Mouse (Mus musculus) neural tube, embryonic 11.5 days (tissue): ENCODE measurements at regions not wholly inside any gene's neighbourhood (a gene's known extent, or its start where the extent isn't known, plus 50 kb on each side); places are given as distances from the start of the nearest gene placed in this dataset.

ENCODE experiments used
- ATAC-seq: fragments of 200-750 bp; cut with Nextera tagmentation; 2 replicates; pipeline ENCODE4 v1.8.0; 2017; ENCODE audit warnings: moderate number of reproducible peaks, mild to moderate bottlenecking, moderate TSS enrichment, moderate library complexity; ENCODE audit not compliant: insufficient read depth, low FRiP score, low TSS enrichment
- DNase-seq: peaks from one replicate; pipeline ENCODE4 v3.0.0-alpha.2; 2015; ENCODE audit warnings: low spot score
- H3K27ac ChIP-seq: fragments of 300-500 bp; sonication (generic); 2 replicates; pipeline ENCODE4 v1.5.1; 2014; ENCODE audit warnings: low read depth, mild to moderate bottlenecking, low read length
- H3K27me3 ChIP-seq: fragments of 300-500 bp; sonication (generic); 2 replicates; pipeline ENCODE4 v1.6.1; 2014; ENCODE audit warnings: mild to moderate bottlenecking, low read length, mixed read lengths; ENCODE audit not compliant: control insufficient read depth, insufficient read depth
- H3K36me3 ChIP-seq: fragments of 300-500 bp; sonication (generic); 2 replicates; pipeline ENCODE4 v1.6.1; 2014; ENCODE audit warnings: mild to moderate bottlenecking, low read length, moderate library complexity, mixed read lengths; ENCODE audit not compliant: control insufficient read depth, insufficient read depth
- H3K4me1 ChIP-seq: fragments of 300-500 bp; sonication (generic); 2 replicates; pipeline ENCODE4 v1.6.1; 2014; ENCODE audit warnings: low read length, mixed read lengths; ENCODE audit not compliant: control insufficient read depth, insufficient read depth
- H3K4me2 ChIP-seq: fragments of 300-500 bp; sonication (generic); 2 replicates; pipeline ENCODE4 v1.6.1; 2014; ENCODE audit warnings: low read depth, mild to moderate bottlenecking, moderate library complexity
- H3K4me3 ChIP-seq: fragments of 300-500 bp; sonication (generic); 2 replicates; pipeline ENCODE4 v1.5.1; 2014; ENCODE audit warnings: low read depth, low read length
- H3K9ac ChIP-seq: fragments of 300-500 bp; sonication (generic); 2 replicates; pipeline ENCODE4 v1.6.1; 2014; ENCODE audit warnings: mild to moderate bottlenecking, low read length
- H3K9me3 ChIP-seq: fragments of 300-500 bp; sonication (generic); 2 replicates; pipeline ENCODE4 v1.6.1; 2016; ENCODE audit warnings: low read length; ENCODE audit not compliant: control insufficient read depth
- WGBS: fragments of 180-500 bp; shearing (Covaris S2); extraction: QIAGEN DNeasy Blood & Tissue Kit; methylation state at CpG from one replicate; pipeline ENCODE4 v1.1.7; 2014; 5-methylcytosine and 5-hydroxymethylcytosine counted together

GRCm38 (mm10) chr16:57863206-57863860 is 108.8 kb upstream of the Col8a1 start:
- ATAC-seq, result no peak
- no peak overlapping the region for H3K9ac ChIP-seq
- no peaks in the 10 kb centered on the region for H3K27me3 ChIP-seq
- H3K36me3 ChIP-seq, result no peaks in the 10 kb centered on the region
- H3K9me3 ChIP-seq, result no peaks in the 10 kb centered on the region
- H3K4me1 ChIP-seq, result peaks cover 5% of the 10 kb centered on the region
- no peak overlapping the region for H3K4me2 ChIP-seq
- 72% methylated on average over 9 of the region's 9 CpGs for WGBS
- peak; percentile 12 for DNase-seq
- H3K4me3 ChIP-seq, result no peak overlapping the region
- H3K27ac ChIP-seq, result no peak overlapping the region

- 93% methylated on average over 4 of the region's 4 CpGs for WGBS
- Histone ChIP-seq H3K27ac (no peak overlapping the region), H3K4me2 (no peak overlapping the region), H3K27me3 (no peaks in the 10 kb centered on the region), H3K9me3 (no peaks in the 10 kb centered on the region), H3K9ac (no peak overlapping the region), H3K4me3 (no peak overlapping the region), H3K4me1 (no peaks in the 10 kb centered on the region), H3K36me3 (no peaks in the 10 kb centered on the region)
- DNase-seq (no peak), ATAC-seq (no peak)
These were observed 122.3 kb upstream of the Col8a1 start for GRCm38 (mm10) chr16:57876857-57877256.

GRCm38 (mm10) chr16:57881575-57882094 is 127.1 kb upstream of the Col8a1 start:
- no peaks in the 10 kb centered on the region for H3K9me3 ChIP-seq
- no peak overlapping the region for H3K4me2 ChIP-seq
- no peak overlapping the region for H3K9ac ChIP-seq
- H3K36me3 ChIP-seq, result no peaks in the 10 kb centered on the region
- no peak overlapping the region for H3K4me3 ChIP-seq
- no peak overlapping the region for H3K27ac ChIP-seq
- no peaks in the 10 kb centered on the region for H3K4me1 ChIP-seq
- DNase-seq, result no peak
- no peak for ATAC-seq
- H3K27me3 ChIP-seq, result no peaks in the 10 kb centered on the region
- WGBS, result 60% methylated on average over 8 of the region's 8 CpGs

DNA sequence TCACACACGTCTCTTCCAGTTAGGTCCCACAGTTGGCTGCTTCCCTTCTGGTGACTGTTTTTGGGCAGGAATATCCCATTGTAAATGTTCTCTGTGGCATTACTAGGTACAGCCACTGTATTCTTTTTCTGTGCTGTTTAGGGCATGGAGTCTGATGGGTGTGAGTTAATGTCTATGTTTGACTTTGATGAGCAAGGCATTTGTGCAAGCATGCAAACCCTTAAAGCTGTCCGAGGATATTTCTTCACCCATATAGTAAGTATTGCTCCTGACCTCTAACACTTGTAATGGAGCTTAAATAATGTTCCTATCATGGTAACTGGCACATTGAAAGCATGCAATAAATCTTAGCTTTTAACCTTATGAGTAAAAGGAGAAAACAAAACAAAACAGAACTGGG is 133.6 kb upstream of the Col8a1 start:
- Histone ChIP-seq H3K4me1 (no peaks in the 10 kb centered on the region), H3K27me3 (no peaks in the 10 kb centered on the region), H3K4me2 (no peak overlapping the region), H3K4me3 (no peak overlapping the region), H3K9me3 (no peaks in the 10 kb centered on the region), H3K9ac (no peak overlapping the region), H3K27ac (no peak overlapping the region), H3K36me3 (no peaks in the 10 kb centered on the region)
- WGBS, result 57% methylated on average over 2 of the region's 2 CpGs
- ATAC-seq, result no peak; the same call in 1 of the 2 replicates
- DNase-seq, result no peak

DNA sequence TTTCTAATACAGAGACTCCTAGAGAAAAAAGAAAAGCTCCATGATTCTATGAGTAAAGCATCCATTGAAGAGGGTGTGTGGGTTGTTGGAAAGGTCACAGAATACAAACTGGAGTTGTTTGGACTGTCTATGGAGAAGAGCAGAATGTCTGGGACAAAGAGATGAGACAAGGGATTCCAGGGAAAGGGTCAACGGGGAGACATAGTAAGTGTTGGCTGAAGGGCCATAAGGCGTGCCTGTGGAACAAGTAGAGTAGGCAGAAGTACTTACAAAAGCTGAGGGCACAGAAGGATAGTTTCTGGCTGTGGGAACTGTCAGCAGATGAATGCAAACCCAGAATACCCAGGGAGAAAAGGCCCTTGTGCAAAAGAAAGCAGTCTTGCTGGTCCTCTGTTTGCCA is 134.0 kb upstream of the Col8a1 start:
- DNase-seq (no peak), ATAC-seq (peak; percentile 72)
- Histone ChIP-seq H3K4me2 (no peak overlapping the region), H3K4me1 (no peaks in the 10 kb centered on the region), H3K4me3 (no peak overlapping the region), H3K27ac (no peak overlapping the region), H3K36me3 (no peaks in the 10 kb centered on the region), H3K9ac (no peak overlapping the region), H3K27me3 (no peaks in the 10 kb centered on the region), H3K9me3 (no peaks in the 10 kb centered on the region)
- 50% methylated on average over 2 of the region's 2 CpGs for WGBS

DNA sequence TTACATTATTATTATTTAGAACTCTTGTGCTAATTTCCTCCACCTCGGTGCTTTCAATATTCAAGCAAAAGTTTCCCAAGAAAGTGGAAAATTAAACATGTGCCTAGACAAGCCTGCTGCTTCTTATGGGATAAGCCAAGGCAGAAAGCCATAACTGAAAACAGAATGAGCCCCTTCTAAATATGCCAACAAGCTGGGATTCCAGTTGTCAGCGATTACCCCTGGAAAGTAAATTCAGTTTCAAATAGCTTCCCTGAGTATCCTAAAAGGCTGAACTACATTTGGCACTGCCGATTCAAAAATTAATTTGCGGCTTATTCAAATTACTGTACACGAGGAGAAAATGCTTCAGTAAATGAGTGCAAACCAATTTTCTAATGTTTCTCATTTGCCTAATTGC is 135.6 kb upstream of the Col8a1 start:
- no peak overlapping the region for H3K9ac ChIP-seq

DNA sequence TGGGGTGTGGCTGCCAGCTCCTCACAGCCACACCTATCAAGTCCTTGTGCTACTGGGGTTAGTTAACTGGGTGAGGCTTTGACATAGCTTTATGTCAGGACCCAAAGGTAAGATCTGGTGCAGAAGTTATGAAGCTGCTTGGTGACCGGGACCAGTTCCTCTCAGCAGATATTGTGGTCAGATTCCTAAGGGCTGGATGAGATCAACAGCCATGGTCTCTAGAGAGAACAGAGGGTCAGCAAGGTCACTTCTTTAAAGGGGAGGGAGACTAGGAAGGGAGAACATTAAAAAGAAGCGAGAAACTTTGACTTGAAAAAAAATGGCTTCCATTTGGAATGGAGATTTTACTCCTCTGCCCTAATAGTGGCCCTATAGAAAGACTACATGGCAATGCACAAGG is 138.6 kb upstream of the Col8a1 start:
- H3K9me3 ChIP-seq, result no peaks in the 10 kb centered on the region

More for the DNA sequence above, 135.6 kb upstream of the Col8a1 start:
- Histone ChIP-seq H3K36me3 (no peaks in the 10 kb centered on the region), H3K27me3 (no peaks in the 10 kb centered on the region), H3K4me1 (no peaks in the 10 kb centered on the region), H3K4me2 (no peak overlapping the region), H3K27ac (no peak overlapping the region), H3K9me3 (no peaks in the 10 kb centered on the region), H3K4me3 (no peak overlapping the region)
- 89% methylated on average over 5 of the region's 5 CpGs for WGBS
- DNase-seq (no peak), ATAC-seq (no peak)

DNA sequence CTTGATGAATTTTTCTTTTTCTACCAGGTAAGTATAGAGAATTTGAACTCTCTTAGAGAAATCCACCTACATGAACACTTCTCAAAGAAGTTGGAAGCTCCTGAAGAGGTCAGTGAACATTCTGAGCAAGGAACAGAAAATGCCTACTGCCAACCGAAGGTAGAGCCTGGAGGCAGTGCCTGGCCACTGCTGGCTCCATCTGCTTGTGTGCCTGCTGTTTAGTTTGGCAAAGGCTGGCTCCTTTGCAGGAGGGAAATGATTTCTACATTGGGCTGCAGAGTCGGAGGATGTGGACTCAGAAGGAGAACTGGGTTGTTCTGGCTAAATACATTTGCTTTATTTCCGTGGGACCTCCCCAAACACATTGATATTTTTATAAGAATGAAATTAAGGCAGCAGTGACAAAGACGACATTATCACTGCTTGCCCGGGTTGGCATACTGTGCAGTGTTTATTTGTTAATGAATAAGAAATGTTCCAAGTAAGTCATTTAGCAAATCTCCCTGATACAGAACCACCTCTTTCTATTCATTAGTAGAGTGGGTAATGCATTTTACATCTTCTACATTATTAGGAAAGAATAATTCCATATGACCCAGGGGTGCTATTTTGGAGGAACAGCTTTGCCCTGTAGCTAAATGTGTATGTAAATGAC is 139.3 kb upstream of the Col8a1 start:
- Histone ChIP-seq H3K27me3 (no peaks in the 10 kb centered on the region), H3K9ac (no peak overlapping the region), H3K27ac (no peak overlapping the region), H3K4me3 (no peak overlapping the region), H3K36me3 (no peaks in the 10 kb centered on the region), H3K4me1 (no peaks in the 10 kb centered on the region), H3K4me2 (no peak overlapping the region), H3K9me3 (no peaks in the 10 kb centered on the region)
- no peak for DNase-seq
- no peak for ATAC-seq
- 83% methylated on average over 5 of the region's 5 CpGs for WGBS

More for the DNA sequence above, 138.6 kb upstream of the Col8a1 start:
- 66% methylated on average over 2 of the region's 2 CpGs for WGBS
- Histone ChIP-seq H3K4me3 (no peak overlapping the region), H3K36me3 (no peaks in the 10 kb centered on the region), H3K9ac (no peak overlapping the region), H3K27me3 (no peaks in the 10 kb centered on the region), H3K27ac (no peak overlapping the region), H3K4me2 (no peak overlapping the region), H3K4me1 (no peaks in the 10 kb centered on the region)
- no peak for DNase-seq
- ATAC-seq, result no peak

DNA sequence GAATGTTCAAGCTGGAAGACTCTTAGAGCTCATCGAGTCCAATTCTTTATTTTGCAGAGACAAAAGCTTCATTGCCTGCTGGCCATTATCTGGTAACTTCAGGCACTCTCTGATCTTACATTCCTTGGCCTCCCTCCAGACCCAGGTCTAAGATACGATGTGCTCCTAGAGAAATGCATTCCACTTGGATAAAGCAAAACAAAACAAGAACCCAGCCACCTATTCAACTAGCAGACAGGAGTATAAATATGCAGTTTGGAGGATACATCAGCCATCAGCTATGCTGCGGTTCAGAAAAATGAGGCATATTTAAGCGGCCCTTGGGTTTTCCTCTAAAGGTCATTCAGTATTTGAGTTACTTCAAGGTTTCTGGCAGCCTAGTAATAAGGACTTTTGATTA is 146.5 kb upstream of the Col8a1 start:
- 75% methylated on average over 4 of the region's 4 CpGs for WGBS
- DNase-seq, result no peak

More for the DNA sequence above, 146.5 kb upstream of the Col8a1 start:
- no peak for ATAC-seq
- Histone ChIP-seq H3K9ac (no peak overlapping the region), H3K4me2 (no peak overlapping the region), H3K4me1 (no peaks in the 10 kb centered on the region), H3K27me3 (no peaks in the 10 kb centered on the region), H3K27ac (no peak overlapping the region), H3K4me3 (no peak overlapping the region), H3K9me3 (no peaks in the 10 kb centered on the region), H3K36me3 (no peaks in the 10 kb centered on the region)
